Mouse (Mus musculus) heart, adult 8-10 months (tissue): ENCODE measurements at regions not wholly inside any gene's neighbourhood (a gene's known extent, or its start where the extent isn't known, plus 50 kb on each side); places are given as distances from the start of the nearest gene placed in this dataset.
A peak's percentile ranks its signal among the peaks of the same experiment; 100 is the strongest.

Experiments
- DNase-seq: peaks from one replicate; pipeline ENCODE4 v3.0.0; 2022; ENCODE audit warnings: low spot score

- no peak for DNase-seq
Measured at GRCm38 (mm10) chr15:10767535-10767934, 53.1 kb upstream of the Rai14 start.

- no peak for DNase-seq
Measured at GRCm38 (mm10) chr15:10770410-10771310, 56.2 kb upstream of the Rai14 start.

DNA sequence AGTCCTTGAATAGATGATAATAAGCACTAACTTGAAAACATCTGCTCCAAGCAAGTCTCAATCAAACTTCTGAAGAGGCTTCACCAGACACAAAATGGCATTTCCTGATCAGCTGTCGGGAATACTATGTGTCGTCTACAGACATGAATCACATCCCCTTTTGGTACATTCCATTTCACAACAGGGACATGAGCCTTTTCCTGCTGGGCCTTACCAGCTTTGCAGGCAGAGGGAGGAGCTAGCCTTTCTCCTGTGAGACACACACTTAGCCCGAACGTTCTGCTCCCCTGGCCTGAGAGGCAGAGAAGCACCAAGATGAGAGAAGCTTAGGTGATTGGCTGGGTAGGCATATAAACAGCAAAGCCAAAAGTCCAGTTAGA lies 56.9 kb upstream of the Rai14 start:
- no peak for DNase-seq

DNA sequence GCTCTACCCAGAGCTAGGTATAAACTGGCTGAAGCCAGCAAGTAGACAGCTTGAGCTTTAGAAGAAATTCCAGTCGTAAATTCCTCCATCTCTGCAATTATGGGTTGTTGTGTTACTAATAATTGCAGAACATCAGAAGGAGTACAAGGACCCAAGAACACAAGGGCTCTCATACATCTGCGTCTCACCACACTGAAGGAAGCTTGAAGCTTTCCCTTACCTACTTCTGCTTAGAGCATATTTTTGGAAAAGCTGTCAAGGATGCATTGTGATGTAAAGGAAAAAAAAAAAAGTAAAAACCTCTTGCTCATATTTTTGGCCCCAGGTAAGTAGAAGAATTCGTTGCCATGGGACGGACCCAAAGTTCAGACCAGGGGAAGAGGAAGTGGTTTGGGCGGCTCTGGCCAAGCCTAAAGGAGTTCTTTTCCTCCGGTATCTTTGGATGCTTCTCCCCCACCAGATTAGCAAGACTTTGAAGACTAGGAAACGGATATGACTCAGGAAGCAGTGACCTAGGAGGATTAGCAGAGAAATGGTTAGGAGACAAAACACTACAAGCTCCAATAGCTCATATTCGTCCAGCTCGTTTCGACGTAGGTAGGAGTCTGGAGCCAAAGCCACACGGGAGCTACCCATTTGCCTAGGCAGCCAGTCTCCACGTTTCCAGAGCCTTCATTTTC lies 65.7 kb upstream of the Rai14 start:
- peak; percentile 64 for DNase-seq

GRCm38 (mm10) chr15:10789371-10789770 lies 74.9 kb upstream of the Rai14 start:
- DNase-seq: no peak

DNA sequence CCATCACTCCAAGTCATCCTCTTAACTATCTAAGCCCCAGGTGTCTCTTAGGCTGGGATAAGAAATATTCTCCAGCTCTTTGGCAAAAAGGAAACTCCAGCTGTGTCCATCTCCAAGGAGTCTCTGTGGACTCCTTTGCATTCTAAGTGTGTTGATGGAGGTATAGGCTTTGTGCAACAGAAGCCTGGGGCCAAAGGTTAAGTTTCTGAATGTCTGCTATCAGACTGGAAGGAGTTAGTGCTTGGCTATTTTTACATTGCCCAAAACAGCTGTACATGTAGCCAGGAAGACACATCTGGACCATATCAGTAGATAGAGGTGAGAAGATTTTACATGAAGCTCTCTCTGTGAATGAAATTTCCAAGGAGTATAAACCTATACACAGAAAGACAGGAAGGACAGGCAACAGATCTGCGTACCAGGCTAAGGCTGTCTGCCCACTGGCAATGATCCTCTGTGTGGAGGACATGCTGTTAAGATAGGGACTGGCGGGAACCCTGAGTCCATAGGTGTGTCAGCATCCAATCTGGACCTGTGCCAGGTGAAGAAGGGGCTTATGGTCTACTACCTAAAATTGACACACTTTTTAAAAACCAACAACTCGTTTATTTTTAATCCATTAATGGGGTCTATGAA lies 76.6 kb upstream of the Rai14 start:
- DNase-seq: no peak

- DNase-seq: no peak
Measured at GRCm38 (mm10) chr15:10791516-10792112, 77.2 kb upstream of the Rai14 start.

DNA sequence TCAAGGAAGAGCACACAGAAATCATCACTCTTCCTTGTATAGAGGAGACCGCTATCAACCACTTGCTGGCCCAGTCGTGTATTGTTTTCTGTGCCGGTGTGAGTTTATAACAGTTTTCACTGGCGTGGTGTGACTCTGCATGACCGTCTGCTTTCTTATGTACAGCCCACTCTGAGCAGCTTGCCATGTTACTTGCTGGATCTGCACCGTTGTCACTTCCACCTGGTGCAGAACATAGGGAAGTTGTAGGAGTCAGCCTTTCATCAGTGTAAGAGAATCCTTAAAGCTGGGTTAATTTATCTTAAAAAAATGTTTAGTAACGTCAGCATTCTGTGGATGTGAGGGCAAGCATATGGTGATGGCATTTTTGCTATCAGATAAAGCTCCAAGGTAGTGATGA lies 77.7 kb upstream of the Rai14 start:
- DNase-seq: no peak

DNA sequence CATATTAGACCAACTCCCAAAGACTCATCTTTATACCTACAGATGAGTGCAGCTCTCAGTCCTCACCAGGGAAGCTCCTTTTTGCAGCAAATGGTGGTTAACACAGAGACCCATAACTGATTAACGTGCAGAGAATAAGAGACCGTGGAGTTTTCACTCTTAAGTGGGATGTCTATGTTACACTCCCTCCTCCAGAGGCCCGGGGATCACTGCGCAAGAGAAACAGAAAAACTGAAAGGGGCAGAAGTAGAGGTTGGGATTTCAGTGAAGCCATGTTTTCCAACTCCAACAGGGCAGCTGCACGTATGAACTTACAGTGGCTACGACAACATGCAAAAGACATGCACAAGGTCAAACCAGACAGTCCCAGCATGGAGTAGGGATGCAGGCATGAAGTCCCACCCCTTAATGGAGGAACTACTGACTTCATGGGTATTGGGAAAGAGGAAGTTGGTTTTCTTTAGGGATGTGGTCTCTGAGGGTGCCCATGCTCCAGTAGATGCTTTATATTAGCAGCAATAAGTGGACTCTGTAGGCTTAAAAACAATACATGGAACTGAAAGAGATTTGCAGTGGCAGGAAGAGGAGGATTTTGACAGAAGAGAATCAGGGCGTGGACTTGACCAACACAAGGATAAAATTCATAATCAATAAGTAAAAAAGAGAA lies 80.8 kb upstream of the Rai14 start:
- DNase-seq: no peak

DNA sequence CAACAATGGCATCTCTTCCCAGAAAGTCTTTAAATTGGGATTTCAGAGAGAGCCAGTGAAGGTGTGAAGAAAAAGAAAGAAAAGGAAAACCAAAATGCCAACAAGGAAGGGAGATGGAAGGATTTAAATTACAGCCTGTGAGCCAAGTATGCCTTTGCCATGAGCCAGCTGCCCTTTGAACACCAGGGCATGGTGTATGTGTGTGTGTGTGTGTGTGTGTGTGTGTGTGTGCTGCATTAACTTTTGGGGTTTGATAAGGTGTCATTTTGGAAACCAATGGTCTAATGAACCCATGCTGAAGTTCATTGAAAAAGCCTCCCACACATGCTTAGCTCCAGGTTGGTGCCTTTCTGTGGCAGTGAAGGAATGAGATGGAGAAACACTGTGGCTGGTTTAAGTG lies 85.2 kb upstream of the Rai14 start:
- no peak for DNase-seq

DNA sequence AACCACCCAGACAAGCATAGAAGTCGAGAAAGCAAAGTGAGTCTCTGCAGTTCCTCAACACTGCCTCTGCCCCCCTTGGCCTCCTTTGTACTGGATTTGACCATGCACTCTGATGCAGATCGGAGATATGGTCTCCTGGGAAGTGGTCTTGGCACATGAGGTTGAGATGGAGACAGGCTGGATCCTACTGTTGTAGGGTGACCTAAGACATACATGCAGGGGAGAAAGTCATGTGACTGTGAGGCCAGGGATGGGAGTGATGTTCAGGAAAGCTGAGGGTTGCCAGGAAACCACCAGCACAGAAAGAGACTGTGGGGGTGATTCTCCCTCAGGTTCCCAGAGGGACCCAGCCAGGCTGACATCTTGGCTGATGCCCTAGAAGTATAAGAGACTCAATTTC lies 99.8 kb upstream of the Rai14 start:
- DNase-seq: no peak

DNA sequence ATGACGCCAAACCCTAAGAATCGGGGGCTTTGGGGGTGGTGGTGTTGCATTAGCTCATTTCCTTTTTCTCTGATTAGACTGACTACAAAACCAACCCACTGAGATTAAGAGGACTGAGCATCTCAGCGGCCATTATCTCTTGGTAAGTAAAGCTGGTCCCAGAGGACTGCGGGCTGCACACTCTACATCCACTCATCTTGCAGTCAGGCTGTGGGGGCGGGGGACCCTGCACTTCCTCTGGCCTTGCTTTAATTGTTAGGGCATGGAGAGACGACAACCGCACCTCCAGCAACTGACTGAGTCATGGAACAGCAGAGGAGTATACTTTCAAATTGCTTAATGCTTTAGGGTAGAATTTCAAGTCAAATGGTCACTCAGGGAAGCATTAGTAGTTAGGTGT lies 100.3 kb upstream of the Rai14 start:
- DNase-seq: no peak

GRCm38 (mm10) chr15:10816213-10816621 lies 101.8 kb upstream of the Rai14 start:
- no peak for DNase-seq

DNA sequence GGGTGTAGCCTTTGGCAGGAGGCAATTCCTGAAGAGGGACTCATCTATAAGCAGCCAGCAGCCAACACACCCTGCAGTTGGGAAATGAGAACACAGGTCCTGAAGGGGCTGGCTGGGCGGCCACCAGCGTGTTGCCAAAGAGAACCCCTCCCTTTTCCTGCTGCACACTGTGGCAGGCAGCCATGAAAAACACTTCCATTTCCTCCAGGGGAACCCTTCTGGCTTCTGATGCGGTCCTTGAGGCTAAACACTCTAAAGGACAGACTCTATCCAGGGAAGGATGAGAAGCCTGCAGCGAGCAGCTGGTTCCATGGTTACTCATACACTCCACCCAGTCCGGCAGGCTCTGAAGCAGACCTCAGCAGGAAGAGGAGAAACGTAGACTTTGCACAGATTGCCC lies 103.8 kb upstream of the Rai14 start:
- DNase-seq: peak; percentile 94

- DNase-seq: no peak
Measured at GRCm38 (mm10) chr15:10818706-10819105, 104.3 kb upstream of the Rai14 start.

- no peak for DNase-seq
Measured at GRCm38 (mm10) chr15:10823933-10824332, 109.5 kb upstream of the Rai14 start.

- no peak for DNase-seq
Measured at GRCm38 (mm10) chr15:10829588-10829987, 115.2 kb upstream of the Rai14 start.

GRCm38 (mm10) chr15:10830478-10830877 lies 116.1 kb upstream of the Rai14 start:
- DNase-seq: no peak

DNA sequence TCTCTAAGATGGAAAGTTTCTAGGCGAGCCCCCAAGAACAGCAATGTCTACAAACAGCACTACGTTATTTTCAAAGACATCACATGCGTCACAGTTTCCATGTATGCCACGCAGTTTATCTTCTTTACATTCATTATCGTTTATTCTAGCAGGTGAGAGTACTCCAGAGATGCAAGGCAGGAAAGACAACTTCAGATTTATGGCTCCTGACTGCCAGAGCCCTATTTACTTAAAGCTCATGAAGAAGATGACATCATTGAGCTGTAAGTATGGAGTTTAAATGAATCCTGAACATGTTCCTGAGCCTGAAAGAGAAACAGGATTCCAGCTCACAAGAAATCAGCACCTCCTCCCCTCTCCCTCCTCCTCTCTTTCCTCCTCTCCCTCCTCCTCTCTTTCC lies 116.7 kb upstream of the Rai14 start:
- no peak for DNase-seq

DNA sequence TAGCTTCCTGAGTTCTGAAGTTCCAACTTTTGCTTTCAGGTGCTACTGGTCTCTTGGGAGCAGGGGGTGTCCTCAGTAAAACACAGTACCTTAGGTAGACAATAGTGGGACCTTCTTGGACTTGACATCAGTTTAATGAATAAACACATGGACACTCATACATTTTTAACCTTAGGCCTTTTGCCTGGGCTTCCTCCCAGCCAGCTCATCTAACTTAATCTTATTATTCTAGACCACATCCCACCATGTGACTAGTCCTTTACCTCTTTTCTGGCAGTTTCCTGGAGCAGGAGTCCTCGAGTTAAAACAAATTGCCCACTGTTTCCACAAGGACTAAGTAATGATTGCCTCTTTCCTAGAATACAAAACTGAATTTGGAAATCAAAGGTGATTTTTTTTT lies 117.9 kb upstream of the Rai14 start:
- DNase-seq: no peak

DNA sequence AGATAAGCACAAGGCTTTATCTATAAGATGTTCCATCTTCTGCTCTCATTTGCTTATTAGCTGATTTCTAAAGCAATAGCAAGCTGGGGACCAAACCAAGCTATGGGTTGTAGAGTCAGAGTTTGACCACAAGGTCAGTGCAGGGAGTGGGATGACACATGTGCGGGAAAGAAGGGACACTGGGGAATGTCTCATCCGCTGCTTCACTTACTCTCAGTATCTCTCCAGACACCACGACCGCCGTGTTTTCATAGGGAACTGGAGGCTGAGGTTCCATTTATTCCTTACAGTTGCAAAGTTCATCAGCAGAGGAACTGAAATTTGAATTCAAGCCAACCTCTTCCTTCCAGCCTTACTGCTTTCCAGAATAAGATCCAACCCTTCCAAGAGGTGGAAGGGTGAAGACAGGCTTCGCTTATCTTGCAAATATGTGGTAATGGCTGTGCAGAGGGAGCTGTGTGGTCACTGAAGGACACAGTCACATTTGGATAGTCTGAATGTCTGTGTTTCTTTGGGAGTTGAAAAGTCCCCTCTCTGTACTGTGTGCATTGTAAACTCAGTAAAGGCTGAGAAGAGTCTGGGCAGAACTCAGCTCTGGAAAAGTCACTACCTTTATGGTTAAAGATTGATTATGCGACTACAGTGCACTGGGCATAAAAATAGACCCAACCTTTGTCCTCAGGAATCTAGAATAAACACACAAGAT lies 118.1 kb upstream of the C1qtnf3 start:
- DNase-seq: peak; percentile 45
